Mouse (Mus musculus) urinary bladder, postnatal 25 days (tissue): ENCODE measurements around the gene Lgr5.

ENCODE experiments used
- DNase-seq: peaks from one replicate; pipeline ENCODE4 v3.0.0; 2022; ENCODE audit warnings: low spot score

Lgr5 gene

DNA sequence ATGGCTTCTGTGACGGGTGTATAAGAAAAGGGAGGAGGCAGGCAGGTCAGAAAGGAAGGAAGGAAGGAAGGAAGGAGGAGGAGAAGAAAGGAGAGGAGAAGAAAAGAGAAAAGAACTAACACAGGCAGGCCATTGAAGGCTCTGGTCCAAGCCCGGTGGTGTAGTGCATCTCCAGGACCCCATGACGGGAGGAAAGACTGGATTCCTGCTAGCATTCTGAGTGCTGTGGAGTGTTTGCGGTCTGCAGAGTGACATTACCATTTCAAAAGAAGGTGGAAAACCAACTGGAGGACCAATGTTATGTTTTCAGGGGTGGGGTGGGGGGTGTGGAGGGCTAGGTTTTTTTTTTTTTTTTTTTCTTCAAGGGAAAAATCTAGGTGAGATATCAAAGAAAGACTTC is 165.6 kb downstream of the Lgr5 start:
- no peak for DNase-seq

DNA sequence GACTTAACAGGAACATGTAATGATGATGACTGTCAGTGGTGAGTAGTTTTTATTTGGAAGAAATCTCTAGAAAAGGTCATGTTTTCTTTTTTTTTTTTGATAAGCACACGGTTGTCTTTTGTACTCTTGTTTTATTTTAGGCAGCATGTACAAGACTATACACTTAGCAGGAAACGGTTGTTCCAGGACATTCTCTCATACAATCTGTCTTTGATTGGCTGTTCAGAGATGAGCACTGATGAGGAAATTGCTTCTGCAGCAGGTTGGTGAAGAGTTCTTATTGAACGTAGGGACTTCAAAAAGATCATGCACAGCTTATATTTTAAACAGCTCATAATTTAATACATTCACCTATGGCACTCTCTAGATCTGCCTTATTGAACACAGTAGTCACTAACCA is 173.5 kb downstream of the Lgr5 start:
- DNase-seq = no peak

- DNase-seq = no peak
These were observed 174.1 kb downstream of the Lgr5 start for GRCm38 (mm10) chr10:115413496-115413895.

DNA sequence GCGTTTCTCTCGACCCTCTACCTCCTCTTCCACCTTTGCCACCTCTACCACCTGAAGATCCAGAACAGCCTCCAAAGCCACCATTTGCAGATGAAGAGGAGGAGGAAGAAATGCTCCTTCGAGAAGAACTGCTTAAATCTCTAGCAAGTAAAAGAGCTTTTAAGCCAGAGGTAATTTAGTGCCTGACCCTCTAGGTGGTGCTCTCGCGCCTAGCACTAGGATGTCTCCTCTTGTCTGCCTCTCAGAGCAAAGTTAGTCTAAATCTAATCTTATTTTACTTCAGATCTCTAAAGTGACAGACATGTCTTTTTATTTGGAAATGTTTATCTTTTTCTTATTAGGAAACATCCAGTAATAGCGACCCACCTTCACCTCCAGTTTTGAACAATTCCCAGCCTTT is 181.2 kb downstream of the Lgr5 start:
- DNase-seq = peak; percentile 50
